Mouse (Mus musculus): ENCODE measurements around the gene Cracr2b. TPM values are rescaled to one million over a fixed set of nuclear protein-coding genes. Genes with fewer than 3 reads are reported as not detected.

The Cracr2b gene
- total and polyA plus RNA-seq, 3 experiments = 0.73 to 6.9 TPM; not detected in 1

DNA sequence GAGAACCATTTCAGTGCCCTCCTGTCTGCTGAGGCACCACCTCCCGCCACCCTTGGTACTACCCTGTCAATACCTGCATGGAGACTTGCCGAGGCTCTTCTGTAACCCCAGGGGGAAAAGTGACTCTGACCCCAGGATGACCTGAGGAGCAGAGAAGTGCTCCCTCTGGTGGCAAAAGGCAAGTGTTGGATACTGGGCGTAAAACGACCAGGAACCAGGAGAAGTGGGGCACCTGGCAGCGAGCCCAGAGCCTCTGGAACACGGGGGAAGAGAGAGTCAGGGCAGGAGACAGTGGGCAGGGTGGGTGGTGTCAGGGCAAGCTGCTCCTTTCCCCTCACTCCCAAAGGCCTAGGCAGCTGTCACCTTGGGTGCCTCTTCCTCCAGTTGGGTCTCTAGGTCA is 20.3 kb upstream of the Cracr2b start:
- no peak overlapping the region for H3K9ac ChIP-seq (ENCODE audit: control insufficient read depth, low read depth, low read length, poor library complexity, severe bottlenecking)
- TF ChIP-seq POLR2AphosphoS2 (IDR thresholded peaks at IDR 0.05; ENCODE audit: low read length) (no peak), MAZ (IDR thresholded peaks at IDR 0.05; ENCODE audit: low read depth, low read length) (peak; percentile 50; the same call in 1 of the 2 replicates), SIN3A (IDR thresholded peaks at IDR 0.05; ENCODE audit: low read length) (0 out of 2 replicates have a peak, but pooled peaks have one; percentile 28), ZNF384 (IDR thresholded peaks at IDR 0.05; ENCODE audit: low read depth, low read length) (no peak), HCFC1 (IDR thresholded peaks at IDR 0.05; ENCODE audit: low read depth, low read length) (no peak), MXI1 (IDR thresholded peaks at IDR 0.05; ENCODE audit: low read depth, low read length) (no peak), GATA1 (IDR thresholded peaks at IDR 0.05; ENCODE audit: low read depth, low read length) (no peak), TAL1 (IDR thresholded peaks at IDR 0.05; ENCODE audit: low read length) (no peak), JUND (IDR thresholded peaks at IDR 0.05; ENCODE audit: low read depth, low read length) (no peak), CTCF (IDR thresholded peaks at IDR 0.05 in 2 of 3, conservative IDR thresholded peaks at IDR 0.05 in 1 of 3; ENCODE audit: control insufficient read depth in 1 of 3, insufficient read depth in 1 of 3, low read depth in 2 of 3, low read length in 3 of 3, poor library complexity in 1 of 3, severe bottlenecking in 1 of 3) (peak; percentile 79 to 82 (median 80)), POLR2A (IDR thresholded peaks at IDR 0.05; ENCODE audit: control insufficient read depth in 1 of 2, insufficient read depth in 1 of 2, low read depth in 1 of 2, low read length in 2 of 2, poor library complexity in 1 of 2) (no peak), BHLHE40 (IDR thresholded peaks at IDR 0.05; ENCODE audit: borderline replicate concordance, low read depth, low read length) (no peak), RAD21 (IDR thresholded peaks at IDR 0.05; ENCODE audit: low read depth, low read length) (peak; percentile 46), USF2 (IDR thresholded peaks at IDR 0.05; ENCODE audit: borderline replicate concordance in 1 of 2, insufficient read depth in 1 of 2, low read depth in 1 of 2, low read length in 2 of 2) (no peak), ELF1 (IDR thresholded peaks at IDR 0.05; ENCODE audit: low read depth, low read length) (0 out of 2 replicates have a peak, but pooled peaks have one; percentile 27), SMC3 (IDR thresholded peaks at IDR 0.05; ENCODE audit: low read depth, low read length) (peak; percentile 70)
- peaks cover 4 to 19% of the 10 kb centered on the region in 2 experiments; a peak in 3 of 4 replicates for H3K4me1 ChIP-seq (ENCODE audit: control insufficient read depth in 1 of 2, insufficient read depth in 2 of 2, low read length in 2 of 2)
- H3K4me3 ChIP-seq (ENCODE audit: control insufficient read depth in 1 of 2, insufficient read depth in 1 of 2, low read depth in 2 of 2, low read length in 2 of 2) = no peak overlapping the region
- no peak overlapping the region for H3K27ac ChIP-seq (ENCODE audit: control insufficient read depth, low read depth, low read length)
- peaks cover 37% of the 10 kb centered on the region for H3K79me2 ChIP-seq (ENCODE audit: control insufficient read depth, insufficient read depth, low read length, poor library complexity)
- H3K27me3 ChIP-seq (ENCODE audit: control insufficient read depth in 1 of 2, insufficient read depth in 2 of 2, low read length in 2 of 2) = no peaks in the 10 kb centered on the region
- H3K36me3 ChIP-seq (ENCODE audit: control insufficient read depth in 1 of 2, insufficient read depth in 2 of 2, low read length in 2 of 2) = peaks cover 0 to 16% of the 10 kb centered on the region in 2 experiments; a peak in 3 of 4 replicates
- H3K9me3 ChIP-seq (replicated peaks; ENCODE audit: insufficient read depth, low read length) = no peaks in the 10 kb centered on the region
- DNase-seq (ENCODE audit: low read depth, low spot score) = peak; percentile 72

DNA sequence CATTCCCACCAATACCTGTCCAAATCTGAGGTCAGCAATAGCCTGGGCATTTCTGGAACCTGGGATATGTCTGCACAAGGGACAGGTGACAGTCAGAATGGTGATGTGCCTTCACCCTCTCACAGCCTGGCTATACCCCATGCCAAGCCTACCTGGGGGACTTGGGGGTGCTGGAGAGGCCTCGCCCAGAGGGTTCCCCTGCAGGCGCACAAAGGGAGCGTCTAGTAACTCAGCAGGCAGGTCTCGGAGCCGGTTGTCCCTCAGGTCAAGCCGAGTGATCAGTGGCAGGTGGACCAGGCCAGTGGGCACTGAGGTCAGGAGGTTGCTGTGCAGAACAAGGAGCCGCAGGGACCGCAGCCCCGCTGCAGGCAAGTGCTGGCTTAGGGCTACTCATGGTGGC is 19.4 kb upstream of the Cracr2b start:
- Histone ChIP-seq H3K4me1 (ENCODE audit: control insufficient read depth in 1 of 2, insufficient read depth in 2 of 2, low read length in 2 of 2) (peaks cover 2 to 12% of the 10 kb centered on the region in 2 experiments; a peak in 3 of 4 replicates), H3K79me2 (ENCODE audit: control insufficient read depth, insufficient read depth, low read length, poor library complexity) (peaks cover 29% of the 10 kb centered on the region), H3K9me3 (replicated peaks; ENCODE audit: insufficient read depth, low read length) (no peaks in the 10 kb centered on the region), H3K9ac (ENCODE audit: control insufficient read depth, low read depth, low read length, poor library complexity, severe bottlenecking) (no peak overlapping the region), H3K27ac (ENCODE audit: control insufficient read depth, low read depth, low read length) (no peak overlapping the region), H3K27me3 (ENCODE audit: control insufficient read depth in 1 of 2, insufficient read depth in 2 of 2, low read length in 2 of 2) (no peaks in the 10 kb centered on the region), H3K36me3 (ENCODE audit: control insufficient read depth in 1 of 2, insufficient read depth in 2 of 2, low read length in 2 of 2) (peaks cover 0 to 10% of the 10 kb centered on the region in 2 experiments; a peak in 3 of 4 replicates), H3K4me3 (ENCODE audit: control insufficient read depth in 1 of 2, insufficient read depth in 1 of 2, low read depth in 2 of 2, low read length in 2 of 2) (no peak overlapping the region)
- no peak for TF ChIP-seq ZKSCAN1 (IDR thresholded peaks at IDR 0.05; ENCODE audit: low read depth, low read length)
- TF ChIP-seq GABPA (IDR thresholded peaks at IDR 0.05; ENCODE audit: low read depth, low read length) = no peak
- TF ChIP-seq MAX (IDR thresholded peaks at IDR 0.05; ENCODE audit: low read length) = no peak
- TF ChIP-seq ELF1 (IDR thresholded peaks at IDR 0.05; ENCODE audit: low read depth, low read length) = no peak
- no peak for TF ChIP-seq MYB (IDR thresholded peaks at IDR 0.05; ENCODE audit: low read depth, low read length)
- TF ChIP-seq ETS1 (IDR thresholded peaks at IDR 0.05; ENCODE audit: low read depth, low read length) = no peak
- no peak for TF ChIP-seq GATA1 (IDR thresholded peaks at IDR 0.05; ENCODE audit: low read depth, low read length)
- TF ChIP-seq TBP (IDR thresholded peaks at IDR 0.05; ENCODE audit: low read depth, low read length) = no peak
- TF ChIP-seq MYC (IDR thresholded peaks at IDR 0.05; ENCODE audit: low read depth, low read length) = no peak
- TF ChIP-seq TAL1 (IDR thresholded peaks at IDR 0.05; ENCODE audit: low read length) = no peak
- TF ChIP-seq POLR2A (IDR thresholded peaks at IDR 0.05; ENCODE audit: control insufficient read depth in 1 of 2, insufficient read depth in 1 of 2, low read depth in 1 of 2, low read length in 2 of 2, poor library complexity in 1 of 2) = no peak
- DNase-seq (ENCODE audit: low read depth, low spot score) = no peak
